Mouse (Mus musculus) heart, adult 9 months (tissue): ENCODE results near the gene Mprip.

ENCODE experiments used
- DNase-seq, 2 experiments: peaks; one replicate each; pipeline ENCODE4 v3.0.0; 2022; ENCODE audit warnings: low spot score in 2 of 2

Gene Mprip

DNA sequence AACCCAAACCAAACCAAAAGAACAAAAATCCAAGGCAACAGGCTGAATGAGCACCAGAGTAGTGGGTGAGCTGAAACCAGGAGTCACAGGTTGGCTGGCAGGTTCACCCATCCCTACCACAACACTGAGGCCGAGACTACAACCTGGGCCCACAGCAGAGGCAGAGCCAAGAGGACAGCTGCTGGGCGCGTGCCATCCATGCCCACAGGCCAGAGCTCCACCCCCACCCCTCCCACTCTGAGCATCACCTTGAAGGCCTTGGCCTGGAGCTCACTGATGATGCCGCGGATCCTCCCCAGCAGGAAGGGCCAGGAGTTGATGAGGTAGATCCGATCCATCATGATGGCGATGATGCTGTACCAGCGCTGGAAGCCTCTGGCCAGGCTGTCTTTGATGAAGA, 140.8 kb downstream of the Mprip start:
- DNase-seq, result no peak

DNA sequence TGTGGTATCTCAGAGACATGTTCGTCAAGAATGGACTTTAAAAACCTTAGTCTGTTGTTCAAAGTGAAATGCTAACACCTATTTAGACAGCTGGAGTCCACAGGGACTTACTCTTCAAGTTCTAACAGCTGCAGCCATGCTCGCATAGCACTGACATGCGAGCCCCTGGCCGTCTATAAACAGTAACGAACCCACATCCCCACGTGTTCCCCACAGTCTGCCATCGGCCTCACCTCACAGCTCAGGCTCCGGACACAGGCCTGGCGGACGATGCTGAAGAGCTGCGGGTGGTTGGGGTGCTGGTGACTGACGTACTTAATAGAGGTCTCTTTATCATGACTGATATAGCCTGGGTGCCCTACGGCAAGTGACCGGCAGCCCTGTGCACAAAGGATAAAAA, 142.4 kb downstream of the Mprip start:
- DNase-seq, result no peak

DNA sequence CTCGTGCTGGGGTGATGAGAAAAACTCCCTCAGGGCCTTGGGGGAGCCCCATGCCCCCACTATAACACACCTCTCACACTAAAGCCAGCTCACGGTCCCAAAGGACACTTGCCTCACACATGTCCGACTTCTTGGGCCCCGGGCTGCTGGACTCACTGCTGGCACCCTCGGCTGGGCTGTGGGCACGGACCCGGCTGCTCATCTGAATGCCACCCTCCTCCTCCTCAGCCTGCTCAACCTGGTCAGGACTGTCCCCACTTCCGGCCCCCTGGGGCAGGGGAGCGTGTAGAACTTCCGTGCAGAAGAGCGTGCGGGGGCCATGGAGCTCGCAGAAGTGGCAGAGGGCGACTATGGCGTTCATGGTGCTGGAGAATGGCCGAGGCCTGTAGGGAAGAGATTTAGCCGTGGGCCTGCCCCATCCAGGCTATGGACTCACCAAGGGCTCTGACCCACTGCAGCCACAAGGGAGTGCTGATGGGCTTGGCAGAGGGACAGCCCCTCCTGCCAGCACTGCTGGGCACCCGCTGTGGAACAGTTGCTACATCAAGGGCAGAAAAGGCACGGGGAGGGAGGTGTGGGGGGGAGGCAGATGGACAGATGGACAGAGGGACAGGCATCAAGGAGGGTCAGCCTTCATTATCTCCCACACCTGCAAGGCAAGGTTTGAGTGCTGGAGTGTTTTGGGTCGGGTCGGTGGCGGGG, 143.5 kb downstream of the Mprip start:
- DNase-seq, result peak in 1 of 2 experiments; percentile 15

DNA sequence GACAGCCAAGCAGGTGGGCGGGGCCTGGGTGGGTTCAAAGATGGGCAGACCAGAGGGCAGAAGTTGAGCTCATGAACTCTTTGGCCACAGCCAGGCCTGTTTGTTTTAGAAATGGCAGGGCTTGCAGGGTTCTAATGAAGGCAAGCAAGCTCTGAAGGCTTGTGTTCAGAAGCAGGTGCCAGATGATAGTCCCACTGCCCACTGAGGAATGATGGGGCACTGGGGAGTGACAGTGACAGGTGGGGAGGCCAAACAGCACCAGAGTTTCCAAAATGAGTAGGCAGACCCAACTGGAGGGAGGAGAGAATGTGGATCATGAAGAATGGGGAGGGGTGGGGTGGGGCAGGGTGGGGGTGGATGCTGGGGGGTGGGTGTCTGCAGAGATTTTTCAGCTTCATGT, 144.2 kb downstream of the Mprip start:
- DNase-seq, result no peak

DNA sequence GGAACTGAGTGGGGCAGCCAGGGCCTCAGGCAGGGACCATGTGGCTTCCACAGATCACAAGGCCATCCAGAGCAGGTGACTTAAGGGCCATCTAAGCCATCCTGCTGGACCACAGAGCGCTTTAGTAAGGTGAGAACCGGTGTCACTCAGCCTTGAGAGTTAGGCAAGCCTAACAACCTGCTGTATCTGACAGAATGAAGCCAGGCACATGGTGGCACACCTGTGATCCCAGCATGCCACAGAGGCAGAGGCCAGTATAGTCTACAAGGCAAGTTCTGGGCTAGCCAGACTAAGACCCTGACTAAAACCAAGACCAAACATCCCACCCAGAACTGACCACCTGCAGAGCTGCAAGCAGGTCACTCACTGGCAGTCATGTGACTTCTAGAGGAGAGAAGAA, 144.6 kb downstream of the Mprip start:
- DNase-seq, result no peak

DNA sequence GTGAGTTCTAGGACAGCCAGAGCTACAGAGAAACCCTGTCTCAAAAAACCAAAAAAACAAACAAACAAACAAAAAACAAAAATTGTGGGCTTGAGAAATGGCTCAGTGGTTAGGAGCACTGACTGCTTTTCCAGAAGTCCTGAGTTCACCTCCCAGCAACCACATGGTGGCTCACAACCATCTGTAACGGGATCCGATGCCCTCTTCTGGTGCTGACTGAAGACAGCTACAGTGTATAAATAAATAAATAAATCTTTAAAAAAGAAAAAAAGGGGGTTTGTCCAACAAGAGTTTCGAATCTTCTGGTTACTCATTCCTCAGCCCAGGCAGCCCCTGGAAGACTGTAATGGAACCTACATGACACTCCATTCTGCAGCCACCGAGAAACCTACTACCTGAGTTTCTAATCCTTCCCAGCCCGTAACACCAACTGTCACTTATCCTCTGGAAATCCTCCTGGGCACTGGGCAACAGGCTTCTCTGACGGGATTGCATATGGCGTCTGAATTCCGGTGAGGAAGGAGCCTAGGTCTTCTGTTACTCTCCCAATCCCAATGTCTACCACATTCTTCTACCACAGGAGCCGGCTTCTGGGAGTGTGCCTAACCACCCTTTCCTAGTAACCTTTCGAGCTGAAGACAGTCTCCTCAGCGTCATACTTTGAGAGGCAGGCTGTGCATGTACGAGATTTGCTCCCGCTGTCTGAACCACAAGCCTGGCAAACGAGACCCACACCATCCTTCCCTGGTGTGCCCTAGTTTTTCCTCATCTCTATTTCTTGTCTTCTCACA, 147.3 kb downstream of the Mprip start:
- no peak for DNase-seq

DNA sequence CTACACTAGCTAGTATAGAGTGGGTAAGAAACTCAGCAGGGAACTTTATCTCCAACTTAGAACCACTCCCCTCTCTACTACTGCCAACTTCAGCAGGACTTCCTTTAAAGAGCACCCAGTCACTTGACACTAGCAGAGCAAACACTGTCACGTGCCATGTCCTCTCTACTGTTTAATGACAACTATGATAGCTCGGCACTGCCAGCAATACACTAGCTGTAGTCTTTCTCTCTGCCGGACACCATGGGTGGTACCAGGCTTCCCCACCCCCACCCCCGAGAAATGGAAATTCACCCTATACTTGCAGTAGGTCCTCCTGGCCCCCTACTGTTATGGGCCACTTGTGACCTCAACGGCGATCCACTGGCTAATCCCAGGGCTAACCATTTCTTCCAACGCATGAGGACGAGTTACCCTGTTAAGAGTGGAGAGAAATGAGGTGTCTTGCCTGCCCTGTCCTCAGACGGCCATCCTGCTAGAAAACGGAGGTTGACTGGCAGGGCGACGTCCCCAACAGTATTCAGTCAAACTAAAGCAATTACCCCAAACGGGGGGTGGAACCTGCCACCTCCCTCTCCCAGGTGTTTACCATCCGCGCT, 148.1 kb downstream of the Mprip start:
- peak; percentile 73 to 82 for DNase-seq

DNA sequence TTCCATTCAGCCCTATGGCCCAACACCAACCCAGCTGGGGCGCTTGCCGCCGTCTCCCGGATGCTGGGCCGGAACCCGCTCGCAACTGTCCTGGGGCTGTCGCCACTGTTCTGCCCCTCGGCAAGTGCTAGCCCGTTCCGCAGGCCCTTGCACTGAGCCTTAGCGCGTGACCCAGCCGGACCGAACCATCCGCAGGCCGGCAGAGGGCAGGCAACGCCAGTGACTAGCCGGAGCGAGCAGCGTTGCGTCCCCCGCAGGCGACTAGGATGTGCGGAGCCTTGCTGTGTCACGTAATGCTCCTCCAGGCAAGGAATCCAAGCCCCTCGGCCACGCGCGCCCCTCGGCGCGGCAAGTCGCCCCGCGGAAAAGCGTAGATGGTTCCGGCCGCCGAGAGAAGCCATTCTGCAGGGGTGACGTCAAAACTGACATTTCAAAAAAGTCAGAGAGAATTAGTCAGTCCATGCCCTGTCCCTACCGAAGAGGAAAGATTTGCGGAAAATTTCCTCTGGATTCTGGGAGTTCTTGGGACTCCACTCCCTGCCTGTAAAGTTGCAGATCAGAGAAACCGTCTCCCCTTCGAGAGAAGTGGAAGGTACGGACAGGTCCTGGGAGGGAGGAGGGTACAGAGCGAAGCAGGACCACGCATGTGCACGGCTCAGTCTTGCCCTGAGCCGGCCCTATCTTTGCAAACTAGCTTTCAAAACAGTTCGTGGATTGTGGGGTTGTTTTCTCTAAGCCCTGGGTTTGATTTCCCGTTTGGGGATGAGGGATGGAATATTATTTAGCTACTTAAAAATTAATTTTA, 148.8 kb downstream of the Mprip start, which contains the start of gene Flcn:
Gene Flcn, minus strand, starts transcription at position 347 of the 805 bp plus-strand sequence.
- peak; percentile 85 to 89 for DNase-seq

DNA sequence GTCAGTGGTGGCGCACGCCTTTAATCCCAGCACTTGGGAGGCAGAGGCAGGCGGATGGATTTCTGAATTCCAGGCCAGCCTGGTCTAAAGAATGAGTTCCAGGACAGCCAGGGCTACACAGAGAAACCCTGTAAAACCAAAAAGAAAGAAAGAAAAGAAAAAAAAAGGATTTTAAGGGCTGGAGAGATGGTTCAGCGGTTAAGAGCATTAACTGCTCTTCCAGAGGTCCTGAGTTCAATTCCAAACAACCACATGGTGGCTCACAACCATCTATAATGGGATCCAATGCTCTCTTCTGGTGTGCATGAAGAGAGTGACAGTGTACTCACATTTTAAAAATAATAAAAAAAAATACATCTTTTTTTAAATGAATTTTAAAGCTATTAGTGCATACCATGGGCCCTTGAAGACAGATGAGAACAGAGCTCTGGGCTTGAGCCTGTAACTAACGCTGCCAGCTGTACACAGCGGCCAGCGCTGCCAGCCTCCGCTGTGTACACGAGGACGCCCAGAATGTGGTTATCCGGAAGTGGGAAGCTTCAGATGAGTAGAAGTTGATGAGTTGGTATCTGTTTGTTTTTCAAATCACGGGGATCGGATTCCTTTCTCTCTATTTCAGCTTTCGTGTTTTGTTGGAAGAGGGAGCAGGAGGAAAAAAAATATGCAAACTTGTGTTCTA, 149.5 kb downstream of the Mprip start:
- no peak for DNase-seq

DNA sequence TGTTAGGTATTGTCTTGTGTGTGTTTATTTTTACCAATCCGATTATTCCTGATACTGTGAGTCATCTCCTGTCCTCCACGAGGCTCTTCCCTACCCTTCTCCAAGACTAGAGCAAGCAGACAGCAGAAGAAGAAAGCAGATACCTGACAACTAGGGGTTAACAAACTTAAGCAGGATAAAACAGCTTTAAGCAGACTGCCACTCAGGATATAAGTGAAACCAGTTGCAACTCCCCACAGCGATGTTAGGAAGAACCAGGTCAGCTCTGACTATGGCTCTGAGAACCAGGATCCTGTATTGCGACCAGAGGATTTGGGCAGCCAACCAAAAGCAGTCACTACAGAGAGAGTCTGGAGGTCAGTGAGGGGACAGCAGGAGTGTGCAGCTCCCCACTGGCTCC, 150.1 kb downstream of the Mprip start:
- no peak for DNase-seq

DNA sequence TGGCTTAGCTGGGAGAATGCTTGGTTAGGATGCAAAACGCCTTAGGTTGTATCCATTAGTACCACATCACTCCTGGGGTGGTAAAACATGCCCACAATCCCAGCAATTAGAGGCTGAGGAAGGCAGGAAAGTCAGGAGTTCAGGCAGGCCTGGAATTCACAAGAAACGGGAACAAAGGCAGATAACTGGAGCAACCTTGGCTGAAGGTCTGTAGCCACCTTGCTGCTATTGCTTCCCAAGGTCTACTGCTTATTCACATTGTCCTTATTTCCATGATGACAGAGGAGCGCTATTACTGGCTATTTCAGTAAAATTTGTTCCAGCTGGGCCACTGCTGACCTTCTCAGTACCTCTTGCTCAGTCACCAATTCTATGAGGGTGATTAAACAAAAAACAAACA, 152.2 kb downstream of the Mprip start:
- DNase-seq, result no peak

DNA sequence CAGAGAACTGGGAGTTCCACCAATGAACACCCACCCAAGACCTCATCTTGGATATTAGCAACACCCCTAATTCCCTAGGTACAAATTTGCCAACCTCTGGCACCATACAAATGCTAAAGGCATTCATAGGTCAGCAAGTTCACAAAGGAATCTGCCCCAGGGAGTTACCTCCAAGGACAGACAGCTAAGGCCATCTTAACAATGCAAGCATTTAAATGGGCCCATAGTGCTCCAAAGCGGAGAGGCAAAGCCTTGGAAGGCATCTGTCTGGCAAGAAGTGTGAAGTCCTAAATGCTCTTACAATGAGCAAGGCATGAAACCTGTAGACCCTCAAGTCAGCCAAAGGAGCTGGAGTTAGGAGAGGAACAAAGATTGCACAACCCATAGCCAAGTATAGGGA, 153.2 kb downstream of the Mprip start:
- DNase-seq, result no peak

DNA sequence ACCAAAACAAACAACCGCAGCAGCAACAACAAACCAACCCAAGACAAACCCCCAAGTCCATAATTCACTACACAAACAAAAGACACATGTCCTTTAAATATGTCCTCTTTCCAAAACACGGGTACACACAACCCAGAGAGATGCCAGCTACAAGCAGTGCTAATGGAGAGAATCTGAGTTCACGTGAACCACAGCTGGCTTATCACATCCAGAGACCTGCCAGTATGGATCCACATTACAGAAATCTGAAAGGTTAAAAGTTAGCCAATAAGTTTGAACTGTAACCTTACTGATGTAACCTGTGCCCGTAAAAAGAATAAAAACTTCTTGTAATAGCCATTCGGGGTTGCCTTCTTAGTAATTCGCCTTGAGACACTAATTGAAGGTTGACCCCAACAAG, 153.8 kb downstream of the Mprip start:
- DNase-seq, result no peak

DNA sequence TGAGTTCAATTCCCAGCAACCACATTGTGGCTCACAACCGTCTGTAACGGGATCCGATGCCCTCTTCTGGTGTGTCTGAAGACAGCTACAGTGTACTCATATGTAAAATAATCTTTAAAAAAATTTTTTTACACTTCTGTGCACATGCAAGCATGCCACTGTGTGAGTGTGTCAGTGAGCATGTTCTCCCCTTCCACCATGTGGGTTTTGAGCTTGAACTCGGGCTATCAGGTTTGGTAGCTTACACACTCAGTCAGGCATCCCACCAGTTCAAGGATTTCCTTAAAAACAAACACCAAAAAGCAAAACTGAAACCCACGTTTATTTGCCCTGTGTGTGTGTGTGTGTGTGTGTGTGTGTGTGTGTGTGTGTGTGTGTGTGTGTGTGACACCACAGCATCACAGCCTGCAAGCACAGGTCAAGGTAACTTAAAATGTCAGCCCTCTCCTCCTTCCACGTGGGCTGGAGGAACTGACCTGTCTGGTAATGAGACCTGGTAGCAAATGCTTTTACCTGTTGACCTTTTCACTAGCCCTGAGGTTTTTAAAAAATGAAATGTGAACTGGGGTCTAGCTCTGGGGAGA, 154.5 kb downstream of the Mprip start:
- no peak for DNase-seq

DNA sequence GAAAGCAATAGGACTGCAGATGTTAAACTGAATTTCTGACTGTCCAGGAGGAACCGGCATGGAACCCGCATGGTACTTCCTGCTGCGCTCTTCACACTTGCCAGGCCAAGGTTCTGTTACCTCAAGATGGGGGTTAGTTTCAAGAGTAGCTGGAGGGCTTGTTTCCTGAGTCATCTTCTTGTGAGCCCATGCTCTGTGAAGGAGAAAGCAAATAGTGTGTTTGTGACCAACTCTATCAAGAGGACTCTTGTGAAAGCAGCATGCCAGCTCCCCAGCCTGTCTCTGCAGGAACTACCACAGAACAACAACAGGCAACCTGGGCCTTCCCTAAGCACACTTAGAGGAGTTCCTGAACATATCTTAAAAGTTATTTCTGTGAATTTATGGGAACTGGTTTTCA, 156.8 kb downstream of the Mprip start:
- DNase-seq, result no peak

DNA sequence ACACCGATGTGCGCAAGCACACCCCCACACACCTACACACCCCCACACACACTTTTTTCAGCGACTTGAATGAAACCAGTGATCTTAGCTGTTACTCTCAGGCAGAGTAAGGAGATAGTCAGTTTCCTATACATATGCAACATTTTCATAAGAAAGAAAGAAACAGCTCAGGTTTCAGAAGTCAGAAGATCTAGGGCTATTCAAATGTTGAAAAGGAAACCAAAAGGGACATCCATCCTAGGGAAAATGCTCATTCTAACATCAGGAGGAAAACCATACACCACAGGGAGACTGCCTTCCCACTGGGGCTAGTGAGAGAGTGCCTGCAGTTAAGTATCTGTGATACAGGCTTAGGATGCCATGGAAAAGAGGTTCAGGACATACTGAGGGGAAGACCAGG, 160.5 kb downstream of the Mprip start:
- no peak for DNase-seq
